Mouse (Mus musculus): ENCODE measurements around the gene Trio.

- TF ChIP-seq CTCF (IDR thresholded peaks at IDR 0.05; ENCODE audit: low read depth, low read length) = no peak
- TF ChIP-seq POLR2A (IDR thresholded peaks at IDR 0.05; ENCODE audit: borderline replicate concordance, low read depth, low read length) = no peak
Observed at GRCm38 (mm10) chr15:27871260-27871659, 154.4 kb downstream of the Trio start.
